Mouse (Mus musculus): ENCODE results near the gene Ugt1a7c.

GRCm38 (mm10) chr1:88137264-88137663 lies 42.4 kb downstream of the Ugt1a7c start:
- TF ChIP-seq CTCF (IDR thresholded peaks at IDR 0.05; ENCODE audit: low read depth) = no peak
- TF ChIP-seq EP300 (IDR thresholded peaks at IDR 0.05; ENCODE audit: low read depth) = no peak
